Mouse (Mus musculus): ENCODE data around the gene Cenpl.
"Not testable (repeated sequence)": the region's sequence is repeated elsewhere in the genome, so short reads cannot be mapped to it uniquely, and the experiment has no call there.

Cenpl gene

DNA sequence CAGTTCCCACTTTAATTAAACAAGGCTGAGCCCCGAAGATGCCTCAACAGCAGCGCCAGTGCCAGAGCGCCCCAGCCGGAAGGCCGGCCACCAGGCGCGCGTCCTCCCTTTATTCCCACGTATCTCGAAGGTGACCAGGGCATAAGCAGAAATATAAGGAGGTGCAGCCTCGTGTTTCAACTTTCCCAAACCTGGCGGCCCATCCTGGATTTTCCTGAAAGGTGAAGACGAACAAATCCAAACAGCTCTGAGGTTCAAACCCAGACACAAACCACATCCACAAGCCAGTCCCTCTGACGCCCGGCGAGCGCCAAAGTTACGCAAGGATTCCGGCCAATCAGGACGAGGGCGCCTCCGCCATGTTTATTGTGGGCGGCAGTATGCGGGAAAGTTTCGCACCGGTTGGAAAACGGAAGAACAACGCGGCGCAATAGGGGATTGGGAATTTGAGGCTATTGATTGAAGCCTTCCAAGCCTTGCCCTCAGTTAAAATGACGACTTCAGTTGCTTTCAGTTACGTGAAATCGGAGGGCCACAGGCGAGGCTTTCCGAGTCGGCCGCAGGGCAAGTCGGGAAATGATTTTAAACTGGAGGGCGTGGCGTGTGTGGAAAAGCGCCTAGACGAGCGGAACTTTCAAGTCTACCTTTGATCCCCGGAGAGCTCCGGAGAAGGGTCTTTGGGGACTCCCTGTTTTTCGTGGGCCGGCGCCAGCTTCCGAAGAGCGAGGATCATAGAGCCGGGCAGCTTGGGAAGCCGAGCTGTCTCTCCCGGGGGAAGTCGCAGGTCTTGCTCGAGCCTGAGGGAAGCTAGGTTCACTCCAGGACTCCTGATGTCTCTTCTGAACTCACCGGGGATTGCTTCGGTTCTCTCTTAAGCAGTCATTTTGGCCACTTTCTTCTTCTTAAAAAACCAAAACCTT, at the start of gene Cenpl, which contains the start of gene Dars2:
Cenpl (plus strand) TSS at position 362 of the 920 bp plus-strand sequence.
Dars2 (minus strand) TSS at position 307 of the 920 bp plus-strand sequence.
- peak; percentile 94 for DNase-seq

- DNase-seq, result no peak
These were observed 44.9 kb upstream of the Cenpl start for GRCm38 (mm10) chr1:161025410-161026210.

GRCm38 (mm10) chr1:161027196-161027595, 43.3 kb upstream of the Cenpl start:
- no peak for DNase-seq

DNA sequence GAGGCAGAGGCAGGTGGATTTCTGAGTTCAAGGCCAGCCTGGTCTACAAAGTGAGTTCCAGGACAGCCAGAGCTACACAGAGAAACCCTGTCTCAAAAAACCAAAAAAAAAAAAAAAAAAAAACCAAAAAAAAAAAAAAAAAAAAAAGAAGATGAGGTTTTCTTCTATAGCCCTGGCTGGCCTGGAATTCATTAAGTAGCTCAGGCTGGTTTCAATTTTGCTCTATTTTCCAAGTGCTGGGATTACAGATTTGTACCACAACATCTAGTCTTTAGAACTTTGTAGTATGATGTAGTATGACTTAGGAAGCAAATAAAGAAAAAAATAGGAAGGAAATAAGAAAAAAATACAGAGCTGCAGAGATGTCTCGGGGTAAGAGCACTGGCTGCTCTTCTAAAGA, 42.1 kb upstream of the Cenpl start:
- DNase-seq, result not testable (repeated sequence)

- DNase-seq, result no peak
These were observed 40.5 kb upstream of the Cenpl start for GRCm38 (mm10) chr1:161030058-161030457.

DNA sequence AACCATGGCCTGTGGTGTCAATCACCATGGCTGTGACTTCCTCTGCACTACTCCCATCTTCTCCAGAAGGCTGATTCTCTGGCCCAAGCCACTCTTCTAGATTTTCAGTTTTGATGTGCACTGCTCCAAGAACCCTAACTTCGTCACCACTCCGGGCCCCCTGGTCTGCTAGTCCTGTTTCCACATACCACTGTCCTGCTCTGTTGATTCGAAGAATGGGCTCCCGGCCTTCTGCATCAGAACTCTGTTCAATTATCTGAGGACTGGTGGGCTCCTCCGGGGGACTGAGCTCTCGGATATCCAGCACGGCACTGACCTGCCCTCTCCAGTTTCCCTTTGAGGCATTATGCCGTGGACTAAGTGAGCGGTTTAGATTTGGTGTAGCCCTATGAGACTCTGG, 38.6 kb upstream of the Cenpl start:
- DNase-seq, result no peak

- no peak for DNase-seq
These were observed 38.2 kb upstream of the Cenpl start for GRCm38 (mm10) chr1:161032345-161032744.

GRCm38 (mm10) chr1:161033856-161034434, 36.6 kb upstream of the Cenpl start:
- DNase-seq, result no peak

- DNase-seq, result peak; percentile 100
These were observed 35.9 kb upstream of the Cenpl start, which contains the start of gene Zbtb37 for GRCm38 (mm10) chr1:161034435-161035280. Gene Zbtb37, minus strand, starts transcription at chr1:161034849.

- DNase-seq, result no peak
These were observed 35.2 kb upstream of the Cenpl start for GRCm38 (mm10) chr1:161035281-161035785.

- DNase-seq, result no peak
These were observed 34.6 kb upstream of the Cenpl start for GRCm38 (mm10) chr1:161035786-161036404.

GRCm38 (mm10) chr1:161036411-161036841, 34.1 kb upstream of the Cenpl start:
- peak; percentile 15 for DNase-seq

- DNase-seq, result no peak
These were observed 33.5 kb upstream of the Cenpl start for GRCm38 (mm10) chr1:161037026-161037425.

- no peak for DNase-seq
These were observed 32.9 kb upstream of the Cenpl start for GRCm38 (mm10) chr1:161037599-161037998.

- DNase-seq, result no peak
These were observed 32.5 kb upstream of the Cenpl start for GRCm38 (mm10) chr1:161038004-161038403.

DNA sequence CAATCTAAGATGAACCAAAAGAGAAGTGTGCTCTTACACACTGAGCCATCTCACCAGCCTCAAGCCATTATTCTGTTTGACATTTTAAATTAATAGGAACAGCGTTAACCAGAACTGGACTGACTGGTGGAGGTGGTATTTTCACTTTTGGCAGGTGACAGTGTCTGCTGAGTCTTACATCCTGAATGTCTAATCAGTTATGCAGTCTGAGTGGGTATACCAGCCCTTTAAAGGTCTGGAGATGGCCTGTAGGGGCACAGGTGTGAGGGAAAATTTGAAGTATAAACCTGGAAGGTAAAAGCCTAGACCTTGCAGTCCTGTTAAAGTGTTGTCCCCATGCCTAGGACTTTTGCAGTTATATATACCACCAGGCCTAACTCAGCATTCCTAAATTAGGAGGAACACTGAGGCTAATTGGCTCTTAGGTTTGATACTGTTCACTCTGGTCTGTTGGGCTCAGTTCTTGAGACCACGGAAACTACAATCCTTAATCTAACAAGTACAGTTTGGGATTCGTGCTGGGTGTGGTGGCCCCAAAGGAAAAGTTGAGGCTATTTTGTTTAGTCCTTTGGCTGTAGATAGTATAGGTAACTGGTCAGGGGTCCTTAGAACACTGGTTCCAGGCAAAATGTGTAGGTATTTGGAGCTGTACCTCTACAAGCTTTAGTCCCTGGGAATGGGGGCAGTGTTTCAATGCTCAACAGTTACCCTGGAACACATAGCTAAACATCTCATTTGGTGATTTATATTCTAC, 31.4 kb upstream of the Cenpl start:
- no peak for DNase-seq

- no peak for DNase-seq
These were observed 30.6 kb upstream of the Cenpl start for GRCm38 (mm10) chr1:161039741-161040425.

DNA sequence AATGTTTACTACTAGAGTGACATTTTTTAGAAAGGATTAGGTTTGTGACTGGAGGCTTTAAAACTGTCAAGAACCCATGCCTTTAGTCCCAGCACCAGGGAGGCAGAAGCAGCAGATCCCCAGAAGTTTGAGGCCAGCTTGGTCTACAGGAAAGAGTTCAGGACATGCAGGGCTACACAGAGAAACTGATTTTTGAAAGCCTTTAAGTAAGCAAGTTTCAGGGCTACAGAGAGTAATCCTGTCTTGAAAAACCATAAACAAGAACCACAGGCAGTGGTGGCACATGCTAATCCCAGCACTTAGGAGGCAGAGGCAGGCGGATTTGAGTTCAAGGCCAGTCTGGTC, 30.1 kb upstream of the Cenpl start:
- DNase-seq, result no peak

GRCm38 (mm10) chr1:161040855-161041254, 29.7 kb upstream of the Cenpl start:
- no peak for DNase-seq

Measured in thymus, postnatal 25 days (tissue).